Mouse (Mus musculus) Patski (cell line): ENCODE measurements around the gene Inha. TPM values are rescaled to one million over a fixed set of nuclear protein-coding genes. Genes with fewer than 3 reads are reported as not detected.
A peak's percentile ranks its signal among the peaks of the same experiment; 100 is the strongest.

Experiments
- ATAC-seq: fragments of 100-300 bp; one replicate; pipeline ENCODE4 v1.8.0; 2021
- CTCF ChIA-PET: fragments of 350-600 bp; sonication (Branson Sonifier 250); formaldehyde crosslinking; loops from one replicate; lab custom pipeline; 2022; ENCODE audit warnings: inconsistent platforms; lab: Charles Lee
- POLR2A ChIA-PET: fragments of 350-600 bp; sonication (Branson Sonifier 250); formaldehyde crosslinking; loops from one replicate; lab custom pipeline; 2022; ENCODE audit warnings: antibody characterized with exemption, inconsistent platforms; lab: Charles Lee
- DNase-seq: peaks from one replicate; pipeline ENCODE4 v3.0.0-alpha.2; 2011; ENCODE audit warnings: low read depth, low spot score
- H3K27me3 ChIP-seq: fragments of 371-371 bp; one replicate; pipeline ENCODE4 v1.5.1; 2021
- CTCF ChIP-seq: fragments of 100-300 bp; IDR thresholded peaks from one replicate; pipeline ENCODE4 v1.5.1; 2021
- in situ Hi-C: fragments of 300-500 bp; cut with MboI; formaldehyde crosslinking; loops from 3 replicates; pipeline ENCODE4 v1.11.1; 2018; ENCODE audit warnings: low pct_unique_long_range_greater_than_20kb, mixed read lengths
- polyA plus RNA-seq: library from polyadenylated mRNA; unstranded; gene quantifications from one replicate; pipeline ENCODE4 v1.2.3, GENCODE M21; 2021

Inha gene
- polyA plus RNA-seq, 1 experiment from 2014 or later, result 5.7 TPM

GRCm38 (mm10) chr1:75469287-75469825, 37.5 kb upstream of the Inha start:
- peaks cover 9% of the 10 kb centered on the region for H3K27me3 ChIP-seq
- ATAC-seq, result no peak
- in situ Hi-C loops, result loop anchor here (5.0 kb wide), 1 partner anchor 127 kb away; no protein-coding TSS in a partner anchor
- POLR2A ChIA-PET, result no interaction called here
- CTCF ChIA-PET, result interaction anchor here (0.9 to 4.1 kb wide), 2 partner anchors 8 to 22 kb away, joined by 3 to 31 read pairs; no protein-coding TSS in a partner anchor
- DNase-seq, result no peak
- no peak for TF ChIP-seq CTCF

- TF ChIP-seq CTCF, result no peak
- DNase-seq (no peak), ATAC-seq (no peak)
- in situ Hi-C loops, result loop anchor here (5.0 to 10.0 kb wide), 2 partner anchors 81 to 118 kb away; no protein-coding TSS in a partner anchor
- POLR2A ChIA-PET, result interaction anchor here (0.6 to 1.2 kb wide), 2 partner anchors 45 to 83 kb away, joined by 3 to 5 read pairs; no protein-coding TSS in a partner anchor
- CTCF ChIA-PET, result interaction anchor here (0.6 to 3.8 kb wide), 24 partner anchors 9 to 249 kb away, joined by 3 to 32 read pairs (median 4); partner anchors contain the start of gene Gmppa
- H3K27me3 ChIP-seq, result no peaks in the 10 kb centered on the region
Measured at GRCm38 (mm10) chr1:75476441-75476840, 30.4 kb upstream of the Inha start.

- ChIA-PET CTCF (interaction anchor here (0.6 to 3.8 kb wide), 24 partner anchors 8 to 250 kb away, joined by 3 to 32 read pairs (median 4); partner anchors contain the start of gene Gmppa), POLR2A (interaction anchor here (1.2 kb wide), 1 partner anchor 82 kb away, joined by 5 read pairs; no protein-coding TSS in a partner anchor)
- no peak for DNase-seq
- ATAC-seq, result peak; percentile 12
- H3K27me3 ChIP-seq, result no peaks in the 10 kb centered on the region
- TF ChIP-seq CTCF, result no peak
- in situ Hi-C loops, result loop anchor here (5.0 to 10.0 kb wide), 2 partner anchors 80 to 117 kb away; no protein-coding TSS in a partner anchor
Measured at GRCm38 (mm10) chr1:75477264-75477965, 29.5 kb upstream of the Inha start.

- H3K27me3 ChIP-seq, result no peaks in the 10 kb centered on the region
- no peak for ATAC-seq
- POLR2A ChIA-PET, result interaction anchor here (0.7 to 0.9 kb wide), 2 partner anchors 81 to 1148 kb away, joined by 4 read pairs; no protein-coding TSS in a partner anchor
- CTCF ChIA-PET, result interaction anchor here (0.7 to 3.8 kb wide), 12 partner anchors 9 to 121 kb away, joined by 3 to 32 read pairs (median 10); no protein-coding TSS in a partner anchor
- no peak for TF ChIP-seq CTCF
- in situ Hi-C loops, result loop anchor here (5.0 to 10.0 kb wide), 2 partner anchors 79 to 117 kb away; no protein-coding TSS in a partner anchor
- no peak for DNase-seq
Measured at GRCm38 (mm10) chr1:75477966-75478290, 28.9 kb upstream of the Inha start.

- no peak for TF ChIP-seq CTCF
Measured at GRCm38 (mm10) chr1:75478497-75478896, 28.4 kb upstream of the Inha start.

GRCm38 (mm10) chr1:75478916-75479634, 27.8 kb upstream of the Inha start, which contains the start of the genes Chpf and Tmem198:
Gene Chpf (minus strand): TSS chr1:75479307.
Gene Tmem198 (plus strand): TSS chr1:75479532.
- H3K27me3 ChIP-seq, result no peaks in the 10 kb centered on the region
- CTCF ChIA-PET, result interaction anchor here (0.9 to 3.8 kb wide), 3 partner anchors 21 to 80 kb away, joined by 3 to 32 read pairs (median 14); no protein-coding TSS in a partner anchor
- peak; percentile 87 for ATAC-seq
- peak; percentile 88 for DNase-seq
- no peak for TF ChIP-seq CTCF
- in situ Hi-C loops, result loop anchor here (5.0 to 10.0 kb wide), 2 partner anchors 78 to 116 kb away; no protein-coding TSS in a partner anchor
- POLR2A ChIA-PET, result interaction anchor here (0.9 to 1.2 kb wide), 4 partner anchors 8 to 81 kb away, joined by 3 to 10 read pairs (median 4); no protein-coding TSS in a partner anchor

More at GRCm38 (mm10) chr1:75478497-75478896, 28.4 kb upstream of the Inha start:
- DNase-seq (no peak), ATAC-seq (peak; percentile 6)
- ChIA-PET CTCF (interaction anchor here (2.8 to 3.8 kb wide), 2 partner anchors 20 to 81 kb away, joined by 14 to 32 read pairs; no protein-coding TSS in a partner anchor), POLR2A (interaction anchor here (0.7 to 1.2 kb wide), 5 partner anchors 9 to 1148 kb away, joined by 3 to 10 read pairs (median 4); no protein-coding TSS in a partner anchor)
- no peaks in the 10 kb centered on the region for H3K27me3 ChIP-seq
- in situ Hi-C loops, result loop anchor here (5.0 to 10.0 kb wide), 2 partner anchors 79 to 116 kb away; no protein-coding TSS in a partner anchor

DNA sequence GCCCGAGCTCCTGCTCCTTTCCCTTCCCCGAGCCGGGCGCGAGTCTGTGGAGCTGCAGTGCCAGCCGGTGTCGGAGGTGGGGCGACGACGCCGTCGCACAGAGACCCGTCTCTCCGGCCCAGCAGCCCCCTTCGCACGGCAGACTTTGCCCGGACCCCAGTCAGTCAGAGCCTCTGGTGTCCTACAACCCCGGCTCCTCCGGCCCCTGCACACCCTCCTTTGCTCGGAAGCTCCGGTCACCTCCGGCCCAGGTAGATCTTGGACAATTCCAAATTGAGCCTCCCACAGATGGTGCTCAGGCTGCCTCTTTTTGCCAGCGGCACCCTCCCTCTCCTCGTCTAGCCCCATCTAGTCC, 27.3 kb upstream of the Inha start:
- in situ Hi-C loops, result loop anchor here (5.0 to 10.0 kb wide), 2 partner anchors 78 to 115 kb away; no protein-coding TSS in a partner anchor
- DNase-seq (no peak), ATAC-seq (no peak)
- ChIA-PET CTCF (interaction anchor here (0.9 to 3.8 kb wide), 3 partner anchors 21 to 80 kb away, joined by 3 to 32 read pairs (median 14); no protein-coding TSS in a partner anchor), POLR2A (interaction anchor here (0.9 to 1.2 kb wide), 3 partner anchors 8 to 81 kb away, joined by 3 to 10 read pairs (median 4); no protein-coding TSS in a partner anchor)
- no peaks in the 10 kb centered on the region for H3K27me3 ChIP-seq
- TF ChIP-seq CTCF, result no peak

DNA sequence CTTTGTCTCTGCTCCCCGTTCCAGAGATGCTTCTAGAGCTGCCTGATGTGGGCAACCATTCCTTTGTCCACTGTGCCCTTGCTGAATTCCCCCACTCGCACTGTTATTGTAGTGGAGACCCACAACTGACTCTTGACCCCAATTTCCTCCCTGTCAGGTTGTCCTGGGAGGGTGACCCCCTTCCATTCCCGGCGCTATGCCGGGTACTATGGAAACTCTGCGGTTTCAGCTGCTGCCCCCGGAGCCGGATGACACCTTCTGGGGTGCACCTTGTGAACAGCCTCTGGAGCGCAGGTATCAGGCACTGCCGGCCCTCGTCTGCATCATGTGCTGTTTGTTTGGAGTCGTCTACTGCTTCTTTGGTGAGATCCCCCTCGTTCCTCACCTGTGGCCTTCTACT, 26.8 kb upstream of the Inha start:
- ATAC-seq (no peak), DNase-seq (no peak)
- in situ Hi-C loops, result no loop called here
- ChIA-PET POLR2A (no interaction called here), CTCF (no interaction called here)
- no peaks in the 10 kb centered on the region for H3K27me3 ChIP-seq
- TF ChIP-seq CTCF, result no peak

DNA sequence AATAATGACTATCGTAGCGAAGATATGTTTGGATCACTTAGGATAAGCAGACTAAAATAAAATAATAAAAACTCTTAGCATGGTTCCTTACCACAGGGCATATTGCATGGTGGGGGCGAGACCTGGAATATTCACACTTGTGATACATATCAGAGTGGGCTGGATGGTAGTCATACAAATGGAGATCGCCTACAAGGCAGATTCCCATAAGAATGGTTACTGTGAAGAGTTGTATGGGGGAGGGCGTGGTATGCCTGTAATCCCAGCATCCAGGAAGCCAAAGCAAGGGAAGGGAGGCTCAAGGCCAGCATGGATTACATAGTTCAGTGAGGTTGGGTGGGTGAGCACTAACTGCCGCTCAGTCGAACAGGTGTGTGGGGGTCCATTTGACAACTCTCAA, 26.1 kb upstream of the Inha start:
- ATAC-seq (no peak), DNase-seq (no peak)
- ChIA-PET POLR2A (no interaction called here), CTCF (no interaction called here)
- no peaks in the 10 kb centered on the region for H3K27me3 ChIP-seq
- no peak for TF ChIP-seq CTCF
- in situ Hi-C loops, result no loop called here
